Mouse (Mus musculus) thymus, postnatal 25 days (tissue): ENCODE measurements around the gene Vps8.

Experiments used
- DNase-seq: peaks from one replicate; pipeline ENCODE4 v3.0.0; 2022

Gene Vps8

GRCm38 (mm10) chr16:21562625-21563300 lies 139.8 kb downstream of the Vps8 start:
- DNase-seq: no peak

GRCm38 (mm10) chr16:21563322-21563721 lies 140.4 kb downstream of the Vps8 start:
- DNase-seq: no peak

GRCm38 (mm10) chr16:21567093-21567492 lies 144.2 kb downstream of the Vps8 start:
- DNase-seq: no peak

GRCm38 (mm10) chr16:21569952-21570351 lies 147.0 kb downstream of the Vps8 start:
- DNase-seq: no peak

- DNase-seq: no peak
These were observed 147.9 kb downstream of the Vps8 start for GRCm38 (mm10) chr16:21570786-21571185.

- no peak for DNase-seq
These were observed 153.1 kb downstream of the Vps8 start for GRCm38 (mm10) chr16:21576000-21576420.

GRCm38 (mm10) chr16:21589110-21589509 lies 166.2 kb downstream of the Vps8 start:
- no peak for DNase-seq

GRCm38 (mm10) chr16:21590806-21591205 lies 167.9 kb downstream of the Vps8 start:
- DNase-seq: no peak

- no peak for DNase-seq
These were observed 168.6 kb downstream of the Vps8 start for GRCm38 (mm10) chr16:21591511-21591910.

GRCm38 (mm10) chr16:21595539-21595938 lies 172.6 kb downstream of the Vps8 start:
- no peak for DNase-seq

- DNase-seq: no peak
These were observed 181.4 kb downstream of the Vps8 start for GRCm38 (mm10) chr16:21604354-21604753.

- no peak for DNase-seq
These were observed 183.5 kb downstream of the Vps8 start for GRCm38 (mm10) chr16:21606249-21607020.

- no peak for DNase-seq
These were observed 184.2 kb downstream of the Vps8 start for GRCm38 (mm10) chr16:21607021-21607650.

- DNase-seq: no peak
These were observed 184.7 kb downstream of the Vps8 start for GRCm38 (mm10) chr16:21607651-21608040.

- no peak for DNase-seq
These were observed 185.4 kb downstream of the Vps8 start for GRCm38 (mm10) chr16:21608176-21608865.

- DNase-seq: no peak
These were observed 187.6 kb downstream of the Vps8 start for GRCm38 (mm10) chr16:21610473-21610872.

- peak; percentile 35 for DNase-seq
These were observed 192.9 kb downstream of the Vps8 start for GRCm38 (mm10) chr16:21615802-21616201.

- DNase-seq: no peak
These were observed 197.7 kb downstream of the Vps8 start for GRCm38 (mm10) chr16:21620630-21621029.

GRCm38 (mm10) chr16:21625784-21626634 lies 203.1 kb downstream of the Vps8 start:
- no peak for DNase-seq

GRCm38 (mm10) chr16:21627248-21627647 lies 204.3 kb downstream of the Vps8 start:
- no peak for DNase-seq

- no peak for DNase-seq
These were observed 205.2 kb downstream of the Vps8 start for GRCm38 (mm10) chr16:21628061-21628591.

- no peak for DNase-seq
These were observed 207.7 kb downstream of the Vps8 start for GRCm38 (mm10) chr16:21630614-21631013.
